Mouse (Mus musculus): ENCODE measurements around the gene Epor. TPM values are rescaled to one million over a fixed set of nuclear protein-coding genes. Genes with fewer than 3 reads are reported as not detected.

Gene Epor
- polyA plus RNA-seq, 1 experiment from 2014 or later: 4.9 TPM

DNA sequence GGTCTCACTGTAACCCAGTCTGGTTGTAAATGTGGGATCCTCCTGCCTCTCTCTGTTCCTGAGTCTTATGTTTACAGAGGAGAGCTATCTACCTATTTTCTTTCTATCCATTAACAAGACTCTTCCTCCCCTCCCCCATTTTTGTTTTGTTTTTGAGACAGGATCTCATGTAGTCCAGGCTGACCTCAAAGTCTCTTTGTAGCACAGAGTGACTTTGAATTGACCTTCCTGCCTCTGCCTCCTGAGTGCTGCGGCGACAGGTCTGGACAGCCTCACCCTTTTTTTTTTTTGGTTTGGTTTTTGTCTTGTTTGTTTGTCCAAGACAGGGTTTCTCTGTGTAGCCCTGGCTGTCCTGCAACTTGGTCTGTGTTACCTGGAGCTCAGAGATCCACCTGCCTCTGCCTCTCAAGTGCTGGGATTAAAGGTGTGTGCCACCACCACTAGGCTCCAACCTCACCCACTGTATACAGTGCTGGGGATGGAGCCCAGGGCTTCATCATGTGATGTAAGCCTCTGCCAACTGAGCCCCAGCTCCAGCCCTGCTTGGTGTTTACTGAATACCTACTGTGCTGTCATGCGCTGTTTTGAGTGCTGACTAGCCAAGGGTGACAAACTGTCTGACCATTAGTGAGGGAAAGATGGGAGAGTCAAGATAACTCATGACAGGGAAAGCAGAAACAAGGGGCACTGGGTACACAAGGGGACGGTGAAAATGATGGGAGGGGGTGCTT is 15.3 kb upstream of the Epor start:
- H3K27me3 ChIP-seq (ENCODE audit: control insufficient read depth, insufficient read depth, low read length): peaks cover 25% of the 10 kb centered on the region; the same call in 1 of the 2 replicates
- no peaks in the 10 kb centered on the region for H3K36me3 ChIP-seq (ENCODE audit: control insufficient read depth, insufficient read depth, low read length)
- 84% methylated on average over 4 of the region's 4 CpGs for WGBS
- no peak for ATAC-seq (ENCODE audit: insufficient number of reproducible peaks, insufficient read depth, low FRiP score, low read depth)
- H3K4me3 ChIP-seq (ENCODE audit: control insufficient read depth in 1 of 2, insufficient read depth in 1 of 2, low read depth in 1 of 2, low read length in 2 of 2): no peak overlapping the region
- H3K4me2 ChIP-seq (ENCODE audit: low read length): no peak overlapping the region
- no peaks in the 10 kb centered on the region for H3K4me1 ChIP-seq (ENCODE audit: control insufficient read depth in 2 of 2, insufficient read depth in 2 of 2, low read length in 2 of 2)
- 0 out of 2 replicates have a peak, but pooled peaks cover 3% of the 10 kb centered on the region for H3K9me3 ChIP-seq (ENCODE audit: control insufficient read depth, low read length)
- no peak overlapping the region for H3K27ac ChIP-seq (replicated peaks in 1 of 2; ENCODE audit: control insufficient read depth in 1 of 2, insufficient read depth in 1 of 2, low read depth in 2 of 2, low read length in 2 of 2)
- H3K9ac ChIP-seq (ENCODE audit: low read length): no peak overlapping the region

GRCm38 (mm10) chr9:21977972-21978371 is 14.7 kb upstream of the Epor start:
- H3K9me3 ChIP-seq (ENCODE audit: control insufficient read depth, low read length): 0 out of 2 replicates have a peak, but pooled peaks cover 3% of the 10 kb centered on the region
- 15% methylated on average over 2 of the region's 2 CpGs for WGBS
- H3K36me3 ChIP-seq (ENCODE audit: control insufficient read depth, insufficient read depth, low read length): no peaks in the 10 kb centered on the region
- no peak overlapping the region for H3K27ac ChIP-seq (replicated peaks in 1 of 2; ENCODE audit: control insufficient read depth in 1 of 2, insufficient read depth in 1 of 2, low read depth in 2 of 2, low read length in 2 of 2)
- H3K4me1 ChIP-seq (ENCODE audit: control insufficient read depth in 2 of 2, insufficient read depth in 2 of 2, low read length in 2 of 2): no peaks in the 10 kb centered on the region
- H3K9ac ChIP-seq (ENCODE audit: low read length): no peak overlapping the region
- 0 out of 2 replicates have a peak, but pooled peaks cover 20% of the 10 kb centered on the region for H3K27me3 ChIP-seq (ENCODE audit: control insufficient read depth, insufficient read depth, low read length)
- H3K4me2 ChIP-seq (ENCODE audit: low read length): no peak overlapping the region
- no peak overlapping the region for H3K4me3 ChIP-seq (ENCODE audit: control insufficient read depth in 1 of 2, insufficient read depth in 1 of 2, low read depth in 1 of 2, low read length in 2 of 2)
- no peak for ATAC-seq (ENCODE audit: insufficient number of reproducible peaks, insufficient read depth, low FRiP score, low read depth)

DNA sequence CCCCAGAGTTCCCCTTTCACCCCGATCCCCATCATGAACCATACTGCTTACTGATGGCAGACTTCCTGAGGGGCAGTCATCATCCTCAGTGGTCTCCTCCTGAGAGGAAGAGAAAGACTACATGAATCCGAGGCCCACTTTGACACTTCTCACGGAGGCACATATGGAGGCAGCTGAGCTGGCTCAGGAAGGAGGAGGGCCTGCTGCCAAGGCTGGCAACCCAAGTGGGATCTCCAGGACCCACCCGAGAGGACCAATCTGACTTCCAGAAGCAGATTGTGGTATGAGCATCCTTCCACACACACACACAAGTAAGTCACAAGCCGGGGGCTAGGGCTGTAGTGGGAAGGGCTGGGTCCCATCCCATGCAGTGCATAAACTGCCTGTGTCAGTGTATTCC is 14.0 kb upstream of the Epor start:
- no peak for ATAC-seq (ENCODE audit: insufficient number of reproducible peaks, insufficient read depth, low FRiP score, low read depth)
- 76% methylated on average over 5 of the region's 5 CpGs for WGBS

DNA sequence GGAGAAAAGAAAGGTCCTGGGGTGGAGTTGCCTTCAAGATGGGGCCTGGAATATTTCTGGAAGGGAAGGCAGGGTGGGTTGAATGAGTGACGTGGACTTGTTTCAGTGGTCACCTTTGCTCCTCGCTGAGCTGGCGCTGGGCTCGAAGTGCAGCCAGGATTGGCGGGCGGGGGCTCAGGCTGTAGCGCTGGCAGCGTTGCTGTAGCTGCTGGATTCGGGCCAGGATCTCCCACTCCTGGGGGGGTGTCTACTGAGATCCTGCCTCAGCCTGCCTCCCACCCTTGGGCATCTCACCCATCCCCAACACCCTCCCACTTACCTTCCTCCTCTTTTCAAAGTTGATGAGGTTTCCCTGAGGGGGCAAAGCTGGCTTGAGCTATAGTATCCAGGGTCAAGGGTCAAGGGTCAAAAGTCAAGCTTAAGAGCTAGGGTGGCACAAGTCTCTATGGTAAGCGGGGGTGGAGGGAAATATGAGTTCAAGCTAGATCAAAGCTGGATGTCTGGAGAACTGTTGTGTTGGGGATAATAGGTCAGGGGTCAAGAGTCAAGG is 13.4 kb upstream of the Epor start:
- Histone ChIP-seq H3K27me3 (ENCODE audit: control insufficient read depth, insufficient read depth, low read length) (0 out of 2 replicates have a peak, but pooled peaks cover 12% of the 10 kb centered on the region), H3K36me3 (ENCODE audit: control insufficient read depth, insufficient read depth, low read length) (no peaks in the 10 kb centered on the region), H3K9ac (ENCODE audit: low read length) (no peak overlapping the region), H3K4me2 (ENCODE audit: low read length) (no peak overlapping the region), H3K4me1 (ENCODE audit: control insufficient read depth in 2 of 2, insufficient read depth in 2 of 2, low read length in 2 of 2) (no peaks in the 10 kb centered on the region), H3K4me3 (ENCODE audit: control insufficient read depth in 1 of 2, insufficient read depth in 1 of 2, low read depth in 1 of 2, low read length in 2 of 2) (no peak overlapping the region), H3K9me3 (ENCODE audit: control insufficient read depth, low read length) (0 out of 2 replicates have a peak, but pooled peaks cover 3% of the 10 kb centered on the region), H3K27ac (replicated peaks in 1 of 2; ENCODE audit: control insufficient read depth in 1 of 2, insufficient read depth in 1 of 2, low read depth in 2 of 2, low read length in 2 of 2) (no peak overlapping the region)
- WGBS: 75% methylated on average over 9 of the region's 10 CpGs
- ATAC-seq (ENCODE audit: insufficient number of reproducible peaks, insufficient read depth, low FRiP score, low read depth): no peak

More for the DNA sequence above, 14.0 kb upstream of the Epor start:
- Histone ChIP-seq H3K9me3 (ENCODE audit: control insufficient read depth, low read length) (0 out of 2 replicates have a peak, but pooled peaks cover 3% of the 10 kb centered on the region), H3K36me3 (ENCODE audit: control insufficient read depth, insufficient read depth, low read length) (no peaks in the 10 kb centered on the region), H3K4me2 (ENCODE audit: low read length) (no peak overlapping the region), H3K27ac (replicated peaks in 1 of 2; ENCODE audit: control insufficient read depth in 1 of 2, insufficient read depth in 1 of 2, low read depth in 2 of 2, low read length in 2 of 2) (no peak overlapping the region), H3K4me3 (ENCODE audit: control insufficient read depth in 1 of 2, insufficient read depth in 1 of 2, low read depth in 1 of 2, low read length in 2 of 2) (no peak overlapping the region), H3K27me3 (ENCODE audit: control insufficient read depth, insufficient read depth, low read length) (0 out of 2 replicates have a peak, but pooled peaks cover 18% of the 10 kb centered on the region), H3K4me1 (ENCODE audit: control insufficient read depth in 2 of 2, insufficient read depth in 2 of 2, low read length in 2 of 2) (no peaks in the 10 kb centered on the region), H3K9ac (ENCODE audit: low read length) (no peak overlapping the region)

GRCm38 (mm10) chr9:21969304-21969703 is 6.0 kb upstream of the Epor start:
- WGBS: 82% methylated on average over 4 of the region's 4 CpGs
- no peak for ATAC-seq (ENCODE audit: insufficient number of reproducible peaks, insufficient read depth, low FRiP score, low read depth)

GRCm38 (mm10) chr9:21968883-21969282 is 5.6 kb upstream of the Epor start:
- no peaks in the 10 kb centered on the region for H3K27me3 ChIP-seq (ENCODE audit: control insufficient read depth, insufficient read depth, low read length)
- no peaks in the 10 kb centered on the region for H3K9me3 ChIP-seq (ENCODE audit: control insufficient read depth, low read length)
- no peak for ATAC-seq (ENCODE audit: insufficient number of reproducible peaks, insufficient read depth, low FRiP score, low read depth)
- no peaks in the 10 kb centered on the region for H3K36me3 ChIP-seq (ENCODE audit: control insufficient read depth, insufficient read depth, low read length)
- no peak overlapping the region for H3K4me3 ChIP-seq (ENCODE audit: control insufficient read depth in 1 of 2, insufficient read depth in 1 of 2, low read depth in 1 of 2, low read length in 2 of 2)
- H3K27ac ChIP-seq (replicated peaks in 1 of 2; ENCODE audit: control insufficient read depth in 1 of 2, insufficient read depth in 1 of 2, low read depth in 2 of 2, low read length in 2 of 2): no peak overlapping the region
- H3K9ac ChIP-seq (ENCODE audit: low read length): no peak overlapping the region
- 61% methylated on average over 6 of the region's 6 CpGs for WGBS
- H3K4me2 ChIP-seq (ENCODE audit: low read length): no peak overlapping the region
- peaks cover 0 to 2% of the 10 kb centered on the region in 2 experiments; a peak in 1 of 4 replicates for H3K4me1 ChIP-seq (ENCODE audit: control insufficient read depth in 2 of 2, insufficient read depth in 2 of 2, low read length in 2 of 2)

More at GRCm38 (mm10) chr9:21969304-21969703, 6.0 kb upstream of the Epor start:
- no peak overlapping the region for H3K4me2 ChIP-seq (ENCODE audit: low read length)
- no peaks in the 10 kb centered on the region for H3K27me3 ChIP-seq (ENCODE audit: control insufficient read depth, insufficient read depth, low read length)
- no peak overlapping the region for H3K4me3 ChIP-seq (ENCODE audit: control insufficient read depth in 1 of 2, insufficient read depth in 1 of 2, low read depth in 1 of 2, low read length in 2 of 2)
- H3K9ac ChIP-seq (ENCODE audit: low read length): no peak overlapping the region
- H3K9me3 ChIP-seq (ENCODE audit: control insufficient read depth, low read length): no peaks in the 10 kb centered on the region
- no peak overlapping the region for H3K27ac ChIP-seq (replicated peaks in 1 of 2; ENCODE audit: control insufficient read depth in 1 of 2, insufficient read depth in 1 of 2, low read depth in 2 of 2, low read length in 2 of 2)
- no peaks in the 10 kb centered on the region for H3K36me3 ChIP-seq (ENCODE audit: control insufficient read depth, insufficient read depth, low read length)
- no peaks in the 10 kb centered on the region for H3K4me1 ChIP-seq (ENCODE audit: control insufficient read depth in 2 of 2, insufficient read depth in 2 of 2, low read length in 2 of 2)

GRCm38 (mm10) chr9:21962416-21963059 is 768 bp downstream of the Epor start:
- 0 out of 2 replicates have a peak, but pooled peaks cover 4% of the 10 kb centered on the region for H3K36me3 ChIP-seq (ENCODE audit: control insufficient read depth, insufficient read depth, low read length)
- peak overlapping the region; percentile 67 for H3K9ac ChIP-seq (ENCODE audit: low read length)
- peak overlapping the region; percentile 77 for H3K4me2 ChIP-seq (ENCODE audit: low read length)
- ATAC-seq (ENCODE audit: insufficient number of reproducible peaks, insufficient read depth, low FRiP score, low read depth): peak; percentile 67; the same call in 1 of the 2 replicates
- peaks cover 20 to 36% of the 10 kb centered on the region in 2 experiments for H3K4me1 ChIP-seq (ENCODE audit: control insufficient read depth in 2 of 2, insufficient read depth in 2 of 2, low read length in 2 of 2)
- WGBS: 2% methylated on average over 34 of the region's 34 CpGs
- peak overlapping the region in 1 of 2 experiments; percentile 37; a peak in 1 of 4 replicates for H3K27ac ChIP-seq (replicated peaks in 1 of 2; ENCODE audit: control insufficient read depth in 1 of 2, insufficient read depth in 1 of 2, low read depth in 2 of 2, low read length in 2 of 2)
- H3K9me3 ChIP-seq (ENCODE audit: control insufficient read depth, low read length): no peaks in the 10 kb centered on the region
- H3K27me3 ChIP-seq (ENCODE audit: control insufficient read depth, insufficient read depth, low read length): peaks cover 19% of the 10 kb centered on the region
- H3K4me3 ChIP-seq (ENCODE audit: control insufficient read depth in 1 of 2, insufficient read depth in 1 of 2, low read depth in 1 of 2, low read length in 2 of 2): peak overlapping the region; percentile 31 to 46

Measured in heart, embryonic 14.5 days (tissue).